Mouse (Mus musculus) gastrocnemius, adult 2 months (tissue): ENCODE results near the gene Olfr681. TPM values are rescaled to one million over a fixed set of nuclear protein-coding genes. Genes with fewer than 3 reads are reported as not detected.
"Not testable (repeated sequence)": the region's sequence is repeated elsewhere in the genome, so short reads cannot be mapped to it uniquely, and the experiment has no call there.

Experiments used
- DNase-seq: peaks from one replicate; pipeline ENCODE4 v3.0.0; 2022
- H3K27ac ChIP-seq: fragments of 200-600 bp; 2 replicates; pipeline ENCODE4 v1.8.1; 2022; ENCODE audit warnings: mild to moderate bottlenecking
- H3K4me3 ChIP-seq: fragments of 200-600 bp; 2 replicates; pipeline ENCODE4 v1.8.1; 2022; ENCODE audit warnings: mild to moderate bottlenecking, moderate library complexity
- CTCF ChIP-seq: fragments of 200-600 bp; IDR thresholded peaks from 2 replicates; pipeline ENCODE4 v1.8.1; 2022; ENCODE audit warnings: antibody characterized with exemption, mild to moderate bottlenecking, moderate library complexity
- intact Hi-C: fragments of 180-260 bp; cut with DNase I; formaldehyde crosslinking; loops from one replicate; pipeline ENCODE4 v1.15.1; 2025
- long read RNA-seq, 2 experiments: library from polyadenylated mRNA; stranded (forward); transcript quantifications; one replicate each; pipeline ENCODE4 v2.0.0; 2021
- total RNA-seq, 2 experiments: library from RNA; stranded (reverse); gene quantifications; 2 replicates each; pipeline ENCODE4 v1.2.3; 2021

The Olfr681 gene
- not detected for total RNA-seq
- long read RNA-seq, experiment 1: 0 reads
- long read RNA-seq, experiment 2: 0 reads

- no peak for DNase-seq
- intact Hi-C loops: no loop called here
- Histone ChIP-seq H3K27ac (no peak within 1 kb of the TSS), H3K4me3 (no peak within 1 kb of the TSS)
- TF ChIP-seq CTCF: no peak
Observed at GRCm38 (mm10) chr7:105116536-105116935, at the start of gene Olfr681. Olfr681 (plus strand) TSS chr7:105116836.

- Histone ChIP-seq H3K4me3 (no peak within 1 kb of the TSS), H3K27ac (no peak within 1 kb of the TSS)
- no peak for TF ChIP-seq CTCF
- intact Hi-C loops: no loop called here
- DNase-seq: no peak
Observed at GRCm38 (mm10) chr7:105080905-105081304, 35.7 kb upstream of the Olfr681 start, which contains the start of gene Olfr679. Olfr679 (plus strand) TSS chr7:105081205.

GRCm38 (mm10) chr7:105092717-105093116 lies 23.9 kb upstream of the Olfr681 start, which contains the start of gene Olfr680-ps1:
Olfr680-ps1 (minus strand) TSS chr7:105092817.
- H3K27ac ChIP-seq, H3K4me3 ChIP-seq, DNase-seq, intact Hi-C loops: not testable (repeated sequence)

GRCm38 (mm10) chr7:105141275-105141674 lies 24.6 kb downstream of the Olfr681 start:
- Histone ChIP-seq H3K27ac (no peak overlapping the region), H3K4me3 (no peak overlapping the region)
- DNase-seq: no peak
- no peak for TF ChIP-seq CTCF
- intact Hi-C loops: no loop called here

GRCm38 (mm10) chr7:105146912-105147311 lies 30.3 kb downstream of the Olfr681 start, which contains the start of gene Olfr683:
Olfr683 (minus strand) TSS chr7:105147012.
- intact Hi-C loops: no loop called here
- DNase-seq: no peak
- Histone ChIP-seq H3K4me3 (no peak within 1 kb of the TSS), H3K27ac (no peak within 1 kb of the TSS)
- no peak for TF ChIP-seq CTCF

- no peak for TF ChIP-seq CTCF
- intact Hi-C loops: no loop called here
- DNase-seq: no peak
- Histone ChIP-seq H3K27ac (no peak within 1 kb of the TSS), H3K4me3 (no peak within 1 kb of the TSS)
Observed at GRCm38 (mm10) chr7:105163553-105163952, 46.9 kb downstream of the Olfr681 start, which contains the start of gene Olfr684. Olfr684 (minus strand) TSS chr7:105163653.

- Histone ChIP-seq H3K4me3 (no peak overlapping the region), H3K27ac (no peak overlapping the region)
- intact Hi-C loops: no loop called here
- peak; percentile 52 for TF ChIP-seq CTCF
- no peak for DNase-seq
Observed at GRCm38 (mm10) chr7:105170773-105171172, 54.1 kb downstream of the Olfr681 start.

Other genes starting within 250 kb of the Olfr681 start
- not detected for gene Olfr665, start 238.8 kb upstream of the Olfr681 start, total RNA-seq
- not detected for gene Olfr666, start 220.9 kb upstream of the Olfr681 start, total RNA-seq
- not detected for gene Olfr667, start 195.4 kb upstream of the Olfr681 start, total RNA-seq
- not detected for gene Olfr668, start 188.8 kb upstream of the Olfr681 start, total RNA-seq
- not detected for gene Olfr669, start 182.6 kb upstream of the Olfr681 start, total RNA-seq
- gene Olfr670, start 154.2 kb upstream of the Olfr681 start, total RNA-seq: not detected
- not detected for gene Olfr671, start 137.7 kb upstream of the Olfr681 start, total RNA-seq
- gene Olfr672, start 114.8 kb upstream of the Olfr681 start, total RNA-seq: not detected
- not detected for gene Olfr675, start 88.4 kb upstream of the Olfr681 start, total RNA-seq
- gene Olfr676, start 84.1 kb upstream of the Olfr681 start, total RNA-seq: not detected
- not detected for gene Olfr677, start 65.5 kb upstream of the Olfr681 start, total RNA-seq
- not detected for gene Olfr678, start 52.4 kb upstream of the Olfr681 start, total RNA-seq
- not detected for gene Olfr679, start 35.6 kb upstream of the Olfr681 start, total RNA-seq
- gene Olfr680-ps1, start 24.0 kb upstream of the Olfr681 start, total RNA-seq: not detected
- not detected for gene Olfr683, start 30.2 kb downstream of the Olfr681 start, total RNA-seq
- not detected for gene Olfr684, start 46.8 kb downstream of the Olfr681 start, total RNA-seq
- not detected for gene Olfr685, start 69.2 kb downstream of the Olfr681 start, total RNA-seq
- not detected for gene Olfr686, start 90.6 kb downstream of the Olfr681 start, total RNA-seq
- not detected for gene Olfr688, start 171.3 kb downstream of the Olfr681 start, total RNA-seq
- gene Olfr689, start 194.3 kb downstream of the Olfr681 start, total RNA-seq: not detected
- not detected for gene Olfr690, start 217.3 kb downstream of the Olfr681 start, total RNA-seq
- not detected for gene Olfr691, start 225.4 kb downstream of the Olfr681 start, total RNA-seq